Mouse (Mus musculus): Measurements from ENCODE around the gene Crlf1. TPM values are rescaled to one million over a fixed set of nuclear protein-coding genes. Genes with fewer than 3 reads are reported as not detected.

The Crlf1 gene
- polyA plus RNA-seq, 1 experiment from 2014 or later = 33.7 TPM

DNA sequence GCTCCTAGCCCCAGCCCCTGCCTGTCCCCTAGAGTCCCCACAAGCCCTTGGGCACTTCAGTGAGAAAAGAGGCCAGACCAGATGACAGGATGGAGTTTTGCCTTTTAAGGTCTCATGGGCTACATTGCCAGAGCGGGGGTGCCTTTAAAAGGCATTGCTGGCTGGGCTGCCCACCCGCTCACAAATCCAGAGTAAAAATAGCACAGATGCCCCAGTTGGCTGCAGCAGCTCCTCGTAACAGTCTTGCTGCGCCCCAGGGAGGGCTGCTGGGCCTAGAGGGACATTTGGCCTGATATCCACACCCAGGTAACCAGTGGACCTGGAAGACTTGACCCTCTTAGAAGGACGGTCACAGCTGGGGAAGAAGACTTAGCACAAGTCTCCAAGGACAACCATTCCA lies 39.1 kb upstream of the Crlf1 start:
- Histone ChIP-seq H3K9me3 (replicated peaks; ENCODE audit: low read length) (no peaks in the 10 kb centered on the region), H3K36me3 (ENCODE audit: insufficient read depth, low read length) (peaks cover 28% of the 10 kb centered on the region), H3K27me3 (ENCODE audit: insufficient read depth, low read length) (no peaks in the 10 kb centered on the region), H3K4me2 (ENCODE audit: low read length) (no peak overlapping the region), H3K4me1 (replicated peaks; ENCODE audit: insufficient read depth, low read length) (no peaks in the 10 kb centered on the region), H3K27ac (no peak overlapping the region), H3K4me3 (replicated peaks; ENCODE audit: low read depth, low read length) (no peak overlapping the region), H3K9ac (ENCODE audit: low read depth, low read length) (no peak overlapping the region)
- ATAC-seq (replicated peaks; ENCODE audit: low FRiP score, low read depth) = no peak
- no peak for TF ChIP-seq CTCF (IDR thresholded peaks at IDR 0.05; ENCODE audit: low read depth)
- 90% methylated on average over 5 of the region's 5 CpGs for WGBS
- no peak for DNase-seq (ENCODE audit: low spot score)

DNA sequence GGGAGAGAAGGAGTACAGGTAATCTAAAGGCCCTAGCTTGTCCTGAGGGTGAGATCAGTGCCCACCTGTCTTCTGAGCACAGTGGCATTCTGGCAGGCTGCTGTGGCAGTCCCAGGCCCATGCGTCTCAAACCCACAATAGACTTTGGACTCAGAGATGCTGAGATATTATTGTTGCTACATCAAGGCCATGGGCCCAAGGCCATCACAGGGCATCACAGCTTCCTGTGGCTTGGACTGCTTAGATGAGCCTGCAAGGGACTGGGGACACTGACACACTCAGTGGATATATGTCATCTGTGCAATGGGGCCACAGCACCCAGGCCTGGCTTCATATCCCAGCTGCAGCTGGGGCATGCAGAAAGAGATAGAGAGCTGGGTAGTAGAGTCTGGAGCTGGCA lies 36.0 kb upstream of the Crlf1 start:
- H3K4me2 ChIP-seq (ENCODE audit: low read length) = no peak overlapping the region
- H3K9ac ChIP-seq (ENCODE audit: low read depth, low read length) = no peak overlapping the region
- H3K27ac ChIP-seq = no peak overlapping the region
- no peaks in the 10 kb centered on the region for H3K9me3 ChIP-seq (replicated peaks; ENCODE audit: low read length)
- DNase-seq (ENCODE audit: low spot score) (no peak), ATAC-seq (replicated peaks; ENCODE audit: low FRiP score, low read depth) (no peak)
- no peak for TF ChIP-seq CTCF (IDR thresholded peaks at IDR 0.05; ENCODE audit: low read depth)
- no peaks in the 10 kb centered on the region for H3K4me1 ChIP-seq (replicated peaks; ENCODE audit: insufficient read depth, low read length)
- 89% methylated on average over 1 of the region's 1 CpGs for WGBS
- peaks cover 8% of the 10 kb centered on the region for H3K36me3 ChIP-seq (ENCODE audit: insufficient read depth, low read length)
- H3K27me3 ChIP-seq (ENCODE audit: insufficient read depth, low read length) = no peaks in the 10 kb centered on the region
- no peak overlapping the region for H3K4me3 ChIP-seq (replicated peaks; ENCODE audit: low read depth, low read length)

DNA sequence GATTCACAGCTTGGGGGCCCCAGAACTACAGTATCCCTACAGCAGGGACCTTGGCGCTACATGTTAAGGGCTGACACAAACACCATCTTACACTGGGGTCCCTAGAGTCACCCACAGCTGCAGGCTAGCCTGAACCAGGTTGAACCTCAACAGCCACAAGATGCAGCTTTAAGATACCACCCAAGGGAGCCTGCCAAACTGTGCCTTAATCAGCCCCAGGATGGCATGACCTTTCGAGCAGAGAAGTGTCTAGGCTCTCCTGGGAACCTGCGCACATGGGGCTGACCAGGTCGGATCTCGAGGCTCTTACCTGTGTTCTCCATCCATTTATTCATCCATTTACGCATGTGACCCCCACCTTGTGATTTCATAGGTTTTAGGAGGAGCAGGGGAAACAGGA lies 35.1 kb upstream of the Crlf1 start:
- 85% methylated on average over 6 of the region's 6 CpGs for WGBS
- no peak for ATAC-seq (replicated peaks; ENCODE audit: low FRiP score, low read depth)

DNA sequence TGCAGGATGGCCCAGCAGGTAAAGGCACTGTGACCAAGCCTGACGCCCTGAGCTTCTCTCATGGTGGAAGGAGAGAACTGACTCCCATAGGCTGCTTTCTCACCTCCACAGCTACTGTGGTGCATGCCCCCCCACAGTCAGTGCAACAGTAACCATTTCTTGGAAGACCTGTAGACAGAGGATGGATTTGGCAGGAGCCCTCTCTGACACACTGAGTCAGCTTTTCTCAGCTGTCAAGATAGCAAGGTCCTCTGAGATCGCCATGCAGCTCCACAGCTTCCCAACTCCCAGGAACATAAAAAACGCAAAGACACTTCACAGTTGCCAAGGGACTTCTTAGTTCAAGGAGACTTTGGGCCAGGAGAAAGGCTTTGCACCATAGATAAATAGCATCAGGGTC lies 34.5 kb upstream of the Crlf1 start:
- ATAC-seq (replicated peaks; ENCODE audit: low FRiP score, low read depth) (no peak), DNase-seq (ENCODE audit: low spot score) (no peak)
- Histone ChIP-seq H3K4me2 (ENCODE audit: low read length) (no peak overlapping the region), H3K27ac (no peak overlapping the region), H3K9ac (ENCODE audit: low read depth, low read length) (no peak overlapping the region), H3K4me3 (replicated peaks; ENCODE audit: low read depth, low read length) (no peak overlapping the region), H3K27me3 (ENCODE audit: insufficient read depth, low read length) (no peaks in the 10 kb centered on the region), H3K4me1 (replicated peaks; ENCODE audit: insufficient read depth, low read length) (no peaks in the 10 kb centered on the region), H3K36me3 (ENCODE audit: insufficient read depth, low read length) (no peaks in the 10 kb centered on the region), H3K9me3 (replicated peaks; ENCODE audit: low read length) (no peaks in the 10 kb centered on the region)
- no peak for TF ChIP-seq CTCF (IDR thresholded peaks at IDR 0.05; ENCODE audit: low read depth)
- WGBS = 79% methylated on average over 3 of the region's 3 CpGs

More for the DNA sequence above, 35.1 kb upstream of the Crlf1 start:
- Histone ChIP-seq H3K27ac (no peak overlapping the region), H3K4me3 (replicated peaks; ENCODE audit: low read depth, low read length) (no peak overlapping the region), H3K4me1 (replicated peaks; ENCODE audit: insufficient read depth, low read length) (no peaks in the 10 kb centered on the region), H3K27me3 (ENCODE audit: insufficient read depth, low read length) (no peaks in the 10 kb centered on the region), H3K9me3 (replicated peaks; ENCODE audit: low read length) (no peaks in the 10 kb centered on the region), H3K36me3 (ENCODE audit: insufficient read depth, low read length) (no peaks in the 10 kb centered on the region), H3K4me2 (ENCODE audit: low read length) (no peak overlapping the region), H3K9ac (ENCODE audit: low read depth, low read length) (no peak overlapping the region)
- DNase-seq (ENCODE audit: low spot score) = no peak
- TF ChIP-seq CTCF (IDR thresholded peaks at IDR 0.05; ENCODE audit: low read depth) = no peak

DNA sequence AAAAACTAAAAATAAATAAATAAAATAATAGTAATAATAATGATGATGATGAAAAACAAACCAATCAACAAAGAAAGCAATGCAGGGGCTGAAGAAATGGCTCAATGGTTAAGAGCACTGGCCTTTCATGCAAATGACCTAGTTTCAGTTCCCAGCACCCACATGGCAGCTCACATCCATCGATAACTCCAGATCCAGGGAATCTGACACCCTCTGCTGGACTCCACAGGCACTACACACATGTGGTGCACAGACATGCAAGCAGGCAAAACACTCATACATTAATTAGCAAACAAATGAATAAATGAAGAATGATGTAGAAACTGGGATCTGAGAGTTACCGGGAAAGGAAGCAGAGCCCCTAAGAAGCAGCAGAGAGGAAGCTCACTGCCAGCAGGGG lies 33.3 kb upstream of the Crlf1 start:
- no peak for TF ChIP-seq CTCF (IDR thresholded peaks at IDR 0.05; ENCODE audit: low read depth)

DNA sequence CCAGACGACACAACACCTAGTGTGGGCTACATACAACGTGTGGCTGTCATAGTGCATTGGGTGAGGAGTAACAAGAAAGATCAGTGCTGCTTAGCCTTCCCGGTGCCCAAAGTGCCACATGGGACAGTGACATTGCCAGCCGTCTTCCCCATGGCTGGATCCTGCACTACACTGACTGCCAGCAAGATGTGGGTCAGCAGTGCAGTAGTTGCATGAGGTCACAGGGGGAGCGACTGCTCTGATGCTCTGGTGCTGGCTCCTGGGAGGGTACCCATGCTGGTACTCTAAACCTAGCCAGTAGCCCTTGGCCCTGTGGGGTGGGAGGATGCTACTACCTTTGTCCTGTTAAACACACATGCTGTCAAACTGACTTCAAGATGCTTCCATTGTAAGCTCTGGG lies 32.8 kb upstream of the Crlf1 start:
- no peak for TF ChIP-seq CTCF (IDR thresholded peaks at IDR 0.05; ENCODE audit: low read depth)
- H3K36me3 ChIP-seq (ENCODE audit: insufficient read depth, low read length) = no peaks in the 10 kb centered on the region
- no peak overlapping the region for H3K9ac ChIP-seq (ENCODE audit: low read depth, low read length)
- no peak overlapping the region for H3K27ac ChIP-seq
- no peak for DNase-seq (ENCODE audit: low spot score)
- 94% methylated on average over 5 of the region's 5 CpGs for WGBS
- no peaks in the 10 kb centered on the region for H3K9me3 ChIP-seq (replicated peaks; ENCODE audit: low read length)
- no peaks in the 10 kb centered on the region for H3K27me3 ChIP-seq (ENCODE audit: insufficient read depth, low read length)
- no peaks in the 10 kb centered on the region for H3K4me1 ChIP-seq (replicated peaks; ENCODE audit: insufficient read depth, low read length)
- H3K4me3 ChIP-seq (replicated peaks; ENCODE audit: low read depth, low read length) = no peak overlapping the region
- ATAC-seq (replicated peaks; ENCODE audit: low FRiP score, low read depth) = no peak
- H3K4me2 ChIP-seq (ENCODE audit: low read length) = no peak overlapping the region

More for the DNA sequence above, 33.3 kb upstream of the Crlf1 start:
- DNase-seq (ENCODE audit: low spot score) (no peak), ATAC-seq (replicated peaks; ENCODE audit: low FRiP score, low read depth) (no peak)
- Histone ChIP-seq H3K36me3 (ENCODE audit: insufficient read depth, low read length) (no peaks in the 10 kb centered on the region), H3K27me3 (ENCODE audit: insufficient read depth, low read length) (no peaks in the 10 kb centered on the region), H3K9me3 (replicated peaks; ENCODE audit: low read length) (no peaks in the 10 kb centered on the region), H3K4me3 (replicated peaks; ENCODE audit: low read depth, low read length) (no peak overlapping the region), H3K4me2 (ENCODE audit: low read length) (no peak overlapping the region), H3K27ac (no peak overlapping the region), H3K9ac (ENCODE audit: low read depth, low read length) (no peak overlapping the region), H3K4me1 (replicated peaks; ENCODE audit: insufficient read depth, low read length) (no peaks in the 10 kb centered on the region)
- WGBS = 90% methylated on average over 2 of the region's 2 CpGs

DNA sequence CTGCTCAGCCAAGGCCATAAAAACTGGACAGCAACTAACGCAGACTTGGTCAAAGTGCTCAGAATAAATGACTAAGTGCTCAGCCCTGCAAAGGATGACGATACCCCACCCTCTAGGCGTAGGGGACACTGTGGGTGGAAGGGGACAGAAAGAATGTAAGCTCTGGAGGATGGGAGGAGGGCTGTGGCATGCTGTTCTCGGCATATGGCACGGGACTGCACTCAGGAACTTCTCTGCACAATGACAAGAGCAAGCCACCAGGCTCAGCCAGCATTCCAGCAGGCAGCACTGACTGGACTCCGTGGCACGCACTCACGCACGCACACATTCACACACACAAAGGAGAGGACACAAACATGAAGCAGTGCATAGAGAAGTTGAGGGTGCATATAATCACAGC lies 32.4 kb upstream of the Crlf1 start:
- Histone ChIP-seq H3K27ac (no peak overlapping the region), H3K9me3 (replicated peaks; ENCODE audit: low read length) (no peaks in the 10 kb centered on the region), H3K9ac (ENCODE audit: low read depth, low read length) (no peak overlapping the region), H3K36me3 (ENCODE audit: insufficient read depth, low read length) (no peaks in the 10 kb centered on the region), H3K4me3 (replicated peaks; ENCODE audit: low read depth, low read length) (no peak overlapping the region), H3K27me3 (ENCODE audit: insufficient read depth, low read length) (no peaks in the 10 kb centered on the region), H3K4me2 (ENCODE audit: low read length) (no peak overlapping the region), H3K4me1 (replicated peaks; ENCODE audit: insufficient read depth, low read length) (no peaks in the 10 kb centered on the region)
- TF ChIP-seq CTCF (IDR thresholded peaks at IDR 0.05; ENCODE audit: low read depth) = no peak
- 68% methylated on average over 9 of the region's 9 CpGs for WGBS
- no peak for ATAC-seq (replicated peaks; ENCODE audit: low FRiP score, low read depth)
- no peak for DNase-seq (ENCODE audit: low spot score)

Data from kidney, postnatal 0 days (tissue).